Mouse (Mus musculus) hindbrain, postnatal 0 days (tissue): Measurements from ENCODE around the gene Mical2. TPM values are rescaled to one million over a fixed set of nuclear protein-coding genes. Genes with fewer than 3 reads are reported as not detected.

ENCODE experiments used
- ATAC-seq: fragments of 200-750 bp; cut with Nextera tagmentation; 2 replicates; pipeline ENCODE4 v1.8.0; 2017; ENCODE audit warnings: mild to moderate bottlenecking, moderate TSS enrichment, moderate library complexity
- DNase-seq: peaks from one replicate; pipeline ENCODE4 v3.0.0-alpha.2; 2015; ENCODE audit warnings: low spot score
- H3K27ac ChIP-seq: fragments of 300-500 bp; sonication (generic); 2 replicates; pipeline ENCODE4 v1.5.1; 2014; ENCODE audit warnings: mild to moderate bottlenecking
- H3K27me3 ChIP-seq: fragments of 300-500 bp; sonication (generic); 2 replicates; pipeline ENCODE4 v1.6.1; 2014; ENCODE audit warnings: low read length, mixed read lengths; ENCODE audit not compliant: insufficient read depth
- H3K36me3 ChIP-seq: fragments of 300-500 bp; sonication (generic); 2 replicates; pipeline ENCODE4 v1.6.1; 2014; ENCODE audit warnings: low read length, mixed read lengths; ENCODE audit not compliant: insufficient read depth
- H3K4me1 ChIP-seq: fragments of 300-500 bp; sonication (generic); 2 replicates; pipeline ENCODE4 v1.6.1; 2014; ENCODE audit warnings: antibody characterized with exemption, low read length, mixed read lengths; ENCODE audit not compliant: insufficient read depth
- H3K4me2 ChIP-seq: fragments of 300-500 bp; sonication (generic); 2 replicates; pipeline ENCODE4 v1.6.1; 2014; ENCODE audit warnings: low read depth, mild to moderate bottlenecking, low read length, moderate library complexity, mixed read lengths
- H3K4me3 ChIP-seq: fragments of 300-500 bp; sonication (generic); 2 replicates; pipeline ENCODE4 v1.5.1; 2014; ENCODE audit warnings: low read length
- H3K9ac ChIP-seq: fragments of 300-500 bp; sonication (generic); replicated peaks from 2 replicates; pipeline ENCODE4 v1.6.1; 2014; ENCODE audit warnings: mild to moderate bottlenecking, low read length, moderate library complexity, mixed read lengths
- H3K9me3 ChIP-seq: fragments of 300-500 bp; sonication (generic); 2 replicates; pipeline ENCODE4 v1.6.1; 2016; ENCODE audit warnings: low read length, mixed read lengths
- CTCF ChIP-seq: IDR thresholded peaks from 2 replicates; pipeline ENCODE4 v1.5.1; 2016; ENCODE audit warnings: antibody characterized with exemption, control low read depth, low read depth
- WGBS: fragments of 180-500 bp; shearing (Covaris S2); extraction: QIAGEN DNeasy Blood & Tissue Kit; methylation state at CpG from one replicate; pipeline ENCODE4 v1.1.7; 2014; 5-methylcytosine and 5-hydroxymethylcytosine counted together
- polyA plus RNA-seq: library from polyadenylated mRNA; unstranded; fragments of >200 nt; fragmentation: Nextera tagmentation; extraction: Ambion mirVana; gene quantifications from 2 replicates; pipeline ENCODE4 v1.2.1, GENCODE M21; 2015
- total RNA-seq: library from RNA; depleted of rRNA; stranded (reverse); fragments of >200 nt; gene quantifications from 2 replicates; pipeline ENCODE4 v1.2.3, GENCODE M21; 2014

Gene Mical2
- total and polyA plus RNA-seq, 2 experiments from 2014 or later, result 6.4 to 16.5 TPM

GRCm38 (mm10) chr7:112233345-112234005 is 7.8 kb downstream of the Mical2 start:
- DNase-seq, result peak; percentile 82
- WGBS, result 18% methylated on average over 7 of the region's 7 CpGs
- Histone ChIP-seq H3K9me3 (no peaks in the 10 kb centered on the region), H3K9ac (no peak overlapping the region), H3K4me3 (no peak overlapping the region), H3K36me3 (no peaks in the 10 kb centered on the region), H3K27me3 (0 out of 2 replicates have a peak, but pooled peaks cover 3% of the 10 kb centered on the region), H3K4me1 (peaks cover 20% of the 10 kb centered on the region), H3K4me2 (no peak overlapping the region), H3K27ac (peak overlapping the region; percentile 12; the same call in 1 of the 2 replicates)
- peak; percentile 68 for ATAC-seq
- TF ChIP-seq CTCF, result peak; percentile 55

- H3K9me3 ChIP-seq, result no peaks in the 10 kb centered on the region
- no peak for TF ChIP-seq CTCF
- H3K4me3 ChIP-seq, result no peak overlapping the region
- H3K9ac ChIP-seq, result no peak overlapping the region
- ATAC-seq, result no peak
- no peak overlapping the region for H3K27ac ChIP-seq
- peaks cover 20% of the 10 kb centered on the region for H3K4me1 ChIP-seq
- 64% methylated on average over 4 of the region's 4 CpGs for WGBS
- DNase-seq, result no peak
- no peaks in the 10 kb centered on the region for H3K36me3 ChIP-seq
- 0 out of 2 replicates have a peak, but pooled peaks cover 3% of the 10 kb centered on the region for H3K27me3 ChIP-seq
- H3K4me2 ChIP-seq, result no peak overlapping the region
These were observed 8.8 kb downstream of the Mical2 start for GRCm38 (mm10) chr7:112234410-112234809.

- peaks cover 20% of the 10 kb centered on the region for H3K4me1 ChIP-seq
- H3K36me3 ChIP-seq, result no peaks in the 10 kb centered on the region
- DNase-seq (no peak), ATAC-seq (no peak)
- H3K4me2 ChIP-seq, result no peak overlapping the region
- no peak overlapping the region for H3K9ac ChIP-seq
- no peak for TF ChIP-seq CTCF
- H3K27ac ChIP-seq, result no peak overlapping the region
- 51% methylated on average over 4 of the region's 4 CpGs for WGBS
- no peak overlapping the region for H3K4me3 ChIP-seq
- H3K27me3 ChIP-seq, result 0 out of 2 replicates have a peak, but pooled peaks cover 3% of the 10 kb centered on the region
- no peaks in the 10 kb centered on the region for H3K9me3 ChIP-seq
These were observed 9.8 kb downstream of the Mical2 start for GRCm38 (mm10) chr7:112235493-112235892.

GRCm38 (mm10) chr7:112237211-112237610 is 11.6 kb downstream of the Mical2 start:
- no peak overlapping the region for H3K4me3 ChIP-seq
- DNase-seq (no peak), ATAC-seq (no peak)
- H3K27ac ChIP-seq, result no peak overlapping the region
- no peak for TF ChIP-seq CTCF
- H3K4me2 ChIP-seq, result no peak overlapping the region
- H3K9me3 ChIP-seq, result no peaks in the 10 kb centered on the region
- H3K9ac ChIP-seq, result no peak overlapping the region
- peaks cover 31% of the 10 kb centered on the region for H3K4me1 ChIP-seq
- H3K27me3 ChIP-seq, result no peaks in the 10 kb centered on the region
- no peaks in the 10 kb centered on the region for H3K36me3 ChIP-seq
- 91% methylated on average over 7 of the region's 7 CpGs for WGBS

- peaks cover 25% of the 10 kb centered on the region for H3K4me1 ChIP-seq
- peak; percentile 57 for DNase-seq
- no peak for TF ChIP-seq CTCF
These were observed 12.2 kb downstream of the Mical2 start for GRCm38 (mm10) chr7:112237868-112238267.

GRCm38 (mm10) chr7:112238768-112239728 is 13.4 kb downstream of the Mical2 start:
- Histone ChIP-seq H3K36me3 (no peaks in the 10 kb centered on the region), H3K4me2 (no peak overlapping the region), H3K4me1 (peaks cover 14% of the 10 kb centered on the region; the same call in 1 of the 2 replicates), H3K27ac (no peak overlapping the region), H3K9me3 (no peaks in the 10 kb centered on the region), H3K9ac (no peak overlapping the region), H3K27me3 (no peaks in the 10 kb centered on the region), H3K4me3 (no peak overlapping the region)
- 69% methylated on average over 10 of the region's 10 CpGs for WGBS
- no peak for ATAC-seq
- DNase-seq, result no peak
- no peak for TF ChIP-seq CTCF

More at GRCm38 (mm10) chr7:112237868-112238267, 12.2 kb downstream of the Mical2 start:
- Histone ChIP-seq H3K4me3 (no peak overlapping the region), H3K9me3 (no peaks in the 10 kb centered on the region), H3K27ac (no peak overlapping the region), H3K4me2 (no peak overlapping the region), H3K36me3 (no peaks in the 10 kb centered on the region), H3K9ac (no peak overlapping the region), H3K27me3 (no peaks in the 10 kb centered on the region)
- no peak for ATAC-seq
- 39% methylated on average over 3 of the region's 3 CpGs for WGBS
